Mouse (Mus musculus): ENCODE results near the gene Pdzd4.

Pdzd4 gene

GRCm38 (mm10) chrX:73786364-73787224 lies 38.2 kb downstream of the Pdzd4 start, which contains the start of the genes Idh3g and Ssr4:
Idh3g (minus strand) TSS chrX:73786897.
Ssr4 (plus strand) TSS chrX:73787028.
- in situ Hi-C loops (cut with MseI, MboI) = no loop called here

DNA sequence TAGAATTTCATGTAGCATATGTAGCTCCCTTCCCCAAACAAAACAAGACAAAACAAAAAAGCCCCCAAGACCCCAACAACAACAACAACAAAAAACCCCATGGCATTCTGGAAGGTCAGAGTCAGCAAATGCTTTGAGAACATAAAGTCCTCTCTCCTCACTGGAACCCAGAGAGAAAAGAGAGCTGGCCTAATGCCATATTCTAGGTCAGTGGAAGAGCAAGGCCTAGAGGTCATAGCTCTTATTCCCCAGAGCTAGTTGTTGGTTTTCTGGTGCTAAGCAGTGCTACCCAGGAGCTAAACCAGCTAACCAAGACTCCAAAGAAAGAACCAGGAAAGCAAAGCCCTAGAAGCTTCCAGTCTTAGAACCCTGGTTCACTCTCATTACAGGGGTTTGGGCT lies 39.1 kb downstream of the Pdzd4 start:
- in situ Hi-C loops (cut with MseI, MboI) = no loop called here

DNA sequence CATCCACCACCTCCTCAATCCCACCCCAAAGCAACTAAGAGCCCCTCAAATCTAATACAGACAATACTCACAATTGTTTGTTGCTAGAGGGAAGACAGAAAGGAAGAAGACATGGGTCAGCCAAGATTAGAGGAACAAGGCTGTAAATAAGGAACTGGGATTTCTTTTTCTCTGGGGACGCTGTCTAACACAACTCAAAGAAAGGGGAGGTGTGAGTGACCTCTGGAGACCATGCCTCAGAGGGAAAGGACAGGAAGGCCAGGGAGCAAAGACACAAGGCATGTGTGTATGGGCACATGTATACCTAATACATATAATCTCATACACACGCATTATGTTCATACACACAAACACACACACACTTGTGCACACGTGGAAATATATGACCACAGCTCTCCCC lies 42.5 kb downstream of the Pdzd4 start:
- in situ Hi-C loops (cut with MseI, MboI) = no loop called here

DNA sequence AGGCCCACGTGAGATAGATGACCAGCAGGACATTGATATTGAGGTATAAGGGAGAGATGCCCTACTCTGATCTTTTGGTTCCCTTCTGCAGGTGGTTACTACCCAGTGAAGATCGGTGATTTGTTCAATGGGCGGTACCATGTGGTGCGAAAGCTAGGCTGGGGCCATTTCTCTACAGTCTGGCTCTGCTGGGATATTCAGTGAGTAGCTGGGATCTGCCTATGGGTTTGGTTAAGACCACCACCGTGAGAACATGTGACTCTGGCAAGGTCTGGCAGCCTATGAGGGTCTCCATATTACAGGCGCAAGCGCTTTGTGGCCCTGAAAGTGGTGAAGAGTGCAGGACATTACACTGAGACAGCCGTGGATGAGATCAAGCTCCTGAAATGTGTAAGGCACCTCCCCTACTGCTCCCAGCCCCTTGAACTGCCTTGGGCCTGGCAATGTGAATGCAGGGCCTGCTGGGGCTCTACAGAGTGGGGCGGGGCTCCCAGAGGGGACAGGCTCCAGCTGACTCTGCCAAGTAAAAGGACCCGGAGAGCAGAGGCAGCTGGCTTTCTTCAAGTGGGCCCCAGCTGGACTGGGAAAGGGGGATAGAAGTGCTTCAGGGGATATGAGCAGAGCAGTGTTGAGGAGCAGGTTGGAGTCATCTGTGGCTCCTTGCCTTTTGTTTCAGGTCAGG lies 49.8 kb downstream of the Pdzd4 start:
- in situ Hi-C loops (cut with MseI, MboI) = no loop called here

- in situ Hi-C loops (cut with MseI, MboI) = no loop called here
Observed at GRCm38 (mm10) chrX:73774168-73774760, 50.5 kb downstream of the Pdzd4 start, which contains the start of gene Srpk3. Srpk3 (plus strand) TSS chrX:73774405.

DNA sequence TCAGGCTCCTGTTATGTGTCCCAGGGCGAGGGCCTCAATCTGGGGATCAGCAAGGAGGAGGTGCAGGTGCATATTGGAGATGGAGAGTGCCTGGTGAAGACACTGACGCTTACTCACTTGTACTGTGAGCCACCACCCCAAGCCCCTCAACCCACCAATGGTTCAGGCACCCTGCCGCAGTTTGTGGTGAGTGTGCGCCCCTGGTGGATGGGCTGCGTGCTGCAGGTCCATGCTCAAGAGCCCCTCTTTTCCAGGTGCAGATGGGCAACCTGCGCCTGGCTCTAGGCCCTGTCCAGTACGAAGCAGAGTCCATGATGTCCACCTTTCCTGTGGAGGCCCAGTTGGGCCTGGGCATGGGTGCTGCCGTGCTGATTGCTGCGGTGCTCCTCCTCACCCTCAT lies 57.5 kb downstream of the Pdzd4 start:
- in situ Hi-C loops (cut with MseI, MboI) = no loop called here

DNA sequence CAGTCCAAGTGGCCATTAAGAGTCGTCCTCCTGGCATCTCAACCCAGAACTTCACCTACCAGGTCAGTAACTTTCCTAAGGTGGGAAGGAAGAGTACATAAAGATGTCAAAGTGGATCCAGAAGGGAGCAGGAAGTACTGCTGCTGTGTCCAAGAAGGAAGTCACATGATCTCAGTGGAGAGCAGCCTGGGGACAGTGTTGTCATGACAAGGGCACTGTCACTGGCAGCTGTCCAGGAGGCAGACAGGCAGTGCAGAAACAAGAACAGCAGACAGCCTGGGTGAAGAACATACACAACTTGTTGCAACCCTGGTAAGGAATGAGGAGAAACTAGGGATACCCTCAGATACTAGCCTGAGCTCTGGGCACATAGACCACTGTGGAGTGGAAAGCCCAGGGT lies 59.5 kb downstream of the Pdzd4 start:
- in situ Hi-C loops (cut with MseI, MboI) = no loop called here

GRCm38 (mm10) chrX:73758611-73759290 lies 66.0 kb downstream of the Pdzd4 start:
- in situ Hi-C loops (cut with MseI, MboI) = no loop called here

DNA sequence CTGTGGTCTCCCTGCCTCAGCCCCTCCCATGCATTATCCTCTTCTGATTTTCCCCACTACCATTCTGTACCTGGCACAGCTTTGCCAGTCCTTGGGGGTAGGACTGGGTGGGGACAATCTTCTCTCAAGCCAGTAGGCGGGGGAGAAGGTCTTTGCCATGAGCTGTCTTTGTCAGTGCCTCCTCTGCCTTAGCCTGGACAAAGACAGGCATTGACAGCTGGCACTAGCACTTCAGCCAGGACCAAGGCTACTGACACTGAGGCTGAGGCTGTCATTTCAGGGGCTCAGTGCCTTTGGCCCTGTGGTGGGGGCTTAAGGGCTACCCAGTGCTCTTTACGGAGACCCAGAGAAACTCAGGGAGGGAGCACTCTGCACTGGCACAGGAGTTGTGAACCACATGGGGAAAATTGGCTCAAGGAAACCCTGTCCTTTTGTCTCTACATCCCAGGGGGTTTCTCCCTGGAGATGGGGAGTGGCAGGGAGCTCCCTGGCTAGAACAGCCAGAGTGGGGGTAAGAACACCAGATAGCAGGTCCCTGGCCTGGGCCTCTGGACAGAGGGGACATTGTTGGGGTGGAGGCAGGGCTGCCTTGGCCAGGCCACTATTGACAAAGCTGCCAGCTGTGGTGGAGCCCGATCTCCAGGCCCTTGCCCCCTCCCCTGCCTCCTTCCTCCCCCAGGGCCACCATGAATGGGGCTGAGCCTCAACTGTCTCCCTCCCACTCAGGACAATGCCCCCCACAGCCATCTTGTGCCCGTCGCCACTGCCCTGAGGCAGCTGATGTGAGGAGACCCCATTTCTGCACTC lies 68.2 kb downstream of the Pdzd4 start, which contains the start of gene Plxnb3:
Plxnb3 (plus strand) TSS at position 757 of the 807 bp plus-strand sequence.
- in situ Hi-C loops (cut with MseI, MboI) = no loop called here

DNA sequence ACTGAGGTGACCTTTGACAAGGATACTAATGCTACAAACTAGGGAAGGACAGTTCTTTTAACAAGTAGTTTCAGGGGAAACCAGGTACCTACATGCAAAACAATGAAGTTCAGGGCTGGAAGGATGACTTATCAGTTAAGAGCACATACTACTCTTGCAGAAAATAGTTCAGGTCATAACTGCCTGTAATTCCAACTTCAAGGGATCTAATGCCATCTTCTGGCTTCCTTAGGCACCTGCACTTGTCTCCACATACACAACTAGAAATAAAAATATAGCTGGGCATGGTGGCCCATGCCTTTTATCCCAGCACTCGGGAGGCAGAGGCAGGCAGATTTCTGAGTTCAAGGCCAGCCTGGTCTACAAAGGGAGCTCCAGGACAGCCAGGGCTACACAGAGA lies 75.8 kb downstream of the Pdzd4 start:
- in situ Hi-C loops (cut with MseI, MboI) = no loop called here

DNA sequence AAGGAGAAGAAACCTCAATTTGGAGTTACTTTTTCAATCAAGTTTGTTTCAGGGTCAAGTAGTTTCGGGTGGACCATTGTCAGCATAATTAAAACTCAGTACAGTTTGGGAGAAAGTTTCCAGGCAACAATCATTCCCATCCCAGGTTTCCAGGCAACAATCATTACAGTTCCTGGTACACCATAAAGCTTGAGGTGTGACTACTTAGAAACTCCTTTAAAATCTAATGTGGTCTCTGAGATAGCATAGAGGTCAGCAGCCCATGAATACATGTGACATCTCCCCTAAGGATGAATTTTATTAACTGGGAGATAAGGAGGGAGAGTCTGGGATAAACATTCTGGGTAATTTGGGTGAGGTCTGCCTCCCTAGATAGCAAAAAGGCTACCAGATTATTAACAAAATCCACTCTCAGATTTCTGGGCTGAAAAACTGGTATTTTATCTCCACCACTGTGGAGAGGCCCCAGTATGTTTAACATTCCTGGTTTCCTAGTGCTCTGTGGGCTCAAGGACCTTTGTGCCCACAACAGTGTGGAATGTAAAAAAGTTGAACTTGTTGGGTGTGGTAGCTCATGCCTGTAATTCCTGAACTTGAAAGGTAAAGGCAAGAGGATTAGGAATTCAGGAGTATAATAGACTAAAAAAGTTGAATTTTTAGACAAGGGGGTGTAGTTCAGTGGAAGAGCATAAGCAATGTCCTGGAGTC lies 79.8 kb downstream of the Pdzd4 start:
- in situ Hi-C loops (cut with MseI, MboI) = no loop called here
